ENCODE assay signal across 14 mouse cellular contexts in genomic region chr5:114566461-114566860, GRCm38 (mm10). TPM values are rescaled to one million over a fixed set of nuclear protein-coding genes. Genes with fewer than 3 reads are reported as not detected.
A peak's percentile ranks its signal among the peaks of the same experiment; 100 is the strongest.
DNase-seq lines count a peak whose midpoint lies in the region; ATAC-seq and TF ChIP-seq lines count a peak whose summit lies in the region.
"Had no signal": no experiment of that assay in that cellular context is flagged by ENCODE, and none has a peak within 500 bp of the region (broad histone marks: within the 10 kb centered on the region; RNA-seq: fewer than 3 reads in every experiment).

No protein-coding gene starts in this region.

- H3K9ac ChIP-seq in embryonic facial prominence, embryonic 12.5 days = no peak overlapping the region
- H3K9ac ChIP-seq in intestine, embryonic 16.5 days (ENCODE audit: low read depth, low read length) = no peak overlapping the region
- no peak overlapping the region for H3K9ac ChIP-seq in intestine, embryonic 15.5 days
- no peak overlapping the region for H3K9ac ChIP-seq in midbrain, embryonic 13.5 days (replicated peaks)
- H3K9ac ChIP-seq in midbrain, embryonic 14.5 days (replicated peaks; ENCODE audit: low read length) = no peak overlapping the region
- H3K9ac ChIP-seq in intestine, postnatal 0 days (ENCODE audit: low read depth, low read length) = no peak overlapping the region
- H3K9ac ChIP-seq: limb, embryonic 15.5 days; lung, embryonic 14.5 days had no signal

- DNase-seq in embryonic facial prominence, embryonic 10.5 days (ENCODE audit: low spot score) = no peak
- no peak for DNase-seq in midbrain, embryonic 14.5 days
- no peak for DNase-seq in left cerebral cortex, postnatal 10 days (ENCODE audit: extremely low spot score in 1 of 2, low spot score in 2 of 2)

- 0 out of 2 replicates have a peak overlapping the region, but pooled peaks have one; percentile 66 for H3K4me3 ChIP-seq in embryonic facial prominence, embryonic 12.5 days
- no peak overlapping the region; the same call in 1 of the 2 replicates for H3K4me3 ChIP-seq in embryonic facial prominence, embryonic 10.5 days
- peak overlapping the region; percentile 85; the same call in 1 of the 2 replicates for H3K4me3 ChIP-seq in intestine, embryonic 16.5 days (ENCODE audit: low read length)
- H3K4me3 ChIP-seq in intestine, embryonic 15.5 days (replicated peaks) = no peak overlapping the region
- no peak overlapping the region for H3K4me3 ChIP-seq in midbrain, embryonic 13.5 days (replicated peaks)
- H3K4me3 ChIP-seq in midbrain, embryonic 14.5 days (replicated peaks; ENCODE audit: low read depth, low read length) = no peak overlapping the region
- H3K4me3 ChIP-seq in intestine, postnatal 0 days (ENCODE audit: low read depth, low read length) = peak overlapping the region; percentile 76; the same call in 1 of the 2 replicates

- H3K27me3 ChIP-seq in embryonic facial prominence, embryonic 12.5 days = peaks cover 30% of the 10 kb centered on the region
- H3K27me3 ChIP-seq in embryonic facial prominence, embryonic 10.5 days (replicated peaks; ENCODE audit: low read depth, poor library complexity, severe bottlenecking) = peaks cover 60% of the 10 kb centered on the region
- no peaks in the 10 kb centered on the region; the same call in 1 of the 2 replicates for H3K27me3 ChIP-seq in intestine, embryonic 16.5 days (replicated peaks; ENCODE audit: control insufficient read depth, insufficient read depth, low read length)
- no peaks in the 10 kb centered on the region; the same call in 1 of the 2 replicates for H3K27me3 ChIP-seq in intestine, embryonic 15.5 days (replicated peaks)
- peaks cover 13% of the 10 kb centered on the region for H3K27me3 ChIP-seq in midbrain, embryonic 13.5 days
- H3K27me3 ChIP-seq in midbrain, embryonic 14.5 days (ENCODE audit: control insufficient read depth, insufficient read depth, low read length) = no peaks in the 10 kb centered on the region
- H3K27me3 ChIP-seq in intestine, postnatal 0 days (replicated peaks; ENCODE audit: control insufficient read depth, insufficient read depth, low read length) = no peaks in the 10 kb centered on the region

- no peaks in the 10 kb centered on the region for H3K36me3 ChIP-seq in embryonic facial prominence, embryonic 12.5 days
- H3K36me3 ChIP-seq in embryonic facial prominence, embryonic 10.5 days (replicated peaks) = no peaks in the 10 kb centered on the region
- no peaks in the 10 kb centered on the region for H3K36me3 ChIP-seq in intestine, embryonic 16.5 days (ENCODE audit: control insufficient read depth, insufficient read depth, low read length)
- no peaks in the 10 kb centered on the region for H3K36me3 ChIP-seq in intestine, embryonic 15.5 days
- no peaks in the 10 kb centered on the region for H3K36me3 ChIP-seq in midbrain, embryonic 13.5 days
- H3K36me3 ChIP-seq in midbrain, embryonic 14.5 days (ENCODE audit: control insufficient read depth, insufficient read depth, low read length) = no peaks in the 10 kb centered on the region
- H3K36me3 ChIP-seq in intestine, postnatal 0 days (ENCODE audit: control insufficient read depth, insufficient read depth) = no peaks in the 10 kb centered on the region
- H3K36me3 ChIP-seq: heart, embryonic 10.5 days; limb, embryonic 15.5 days had no signal

- no peak overlapping the region for H3K27ac ChIP-seq in embryonic facial prominence, embryonic 12.5 days
- no peak overlapping the region for H3K27ac ChIP-seq in embryonic facial prominence, embryonic 10.5 days (replicated peaks)
- H3K27ac ChIP-seq in intestine, embryonic 16.5 days (ENCODE audit: low read length) = no peak overlapping the region
- H3K27ac ChIP-seq in intestine, embryonic 15.5 days = no peak overlapping the region
- H3K27ac ChIP-seq in midbrain, embryonic 13.5 days = no peak overlapping the region
- H3K27ac ChIP-seq in midbrain, embryonic 14.5 days (replicated peaks; ENCODE audit: low read depth, low read length) = no peak overlapping the region
- no peak overlapping the region for H3K27ac ChIP-seq in intestine, postnatal 0 days (ENCODE audit: low read depth, low read length)
- H3K27ac ChIP-seq: layer of hippocampus, adult 2 months; left cerebral cortex, adult 2 months; limb, embryonic 15.5 days had no signal

- 88% methylated on average over 10 of the region's 10 CpGs for WGBS in embryonic facial prominence, embryonic 12.5 days
- WGBS in embryonic facial prominence, embryonic 10.5 days = 87% methylated on average over 10 of the region's 10 CpGs
- WGBS in intestine, embryonic 16.5 days = 87% methylated on average over 10 of the region's 10 CpGs
- whole genome bisulfite sequencing in intestine, embryonic 15.5 days = 86% methylated on average over 10 of the region's 10 CpGs
- WGBS in midbrain, embryonic 13.5 days = 88% methylated on average over 10 of the region's 10 CpGs
- WGBS in midbrain, embryonic 14.5 days = 91% methylated on average over 10 of the region's 10 CpGs
- 84% methylated on average over 10 of the region's 10 CpGs for WGBS in intestine, postnatal 0 days

- 0 out of 2 replicates have a peak, but pooled peaks cover 6% of the 10 kb centered on the region for H3K9me3 ChIP-seq in embryonic facial prominence, embryonic 12.5 days
- peaks cover 14% of the 10 kb centered on the region for H3K9me3 ChIP-seq in embryonic facial prominence, embryonic 10.5 days
- peaks cover 10% of the 10 kb centered on the region for H3K9me3 ChIP-seq in intestine, embryonic 16.5 days (ENCODE audit: control insufficient read depth, low read length)
- peaks cover 4% of the 10 kb centered on the region; the same call in 1 of the 2 replicates for H3K9me3 ChIP-seq in intestine, embryonic 15.5 days
- peaks cover 6% of the 10 kb centered on the region; the same call in 1 of the 2 replicates for H3K9me3 ChIP-seq in midbrain, embryonic 13.5 days
- H3K9me3 ChIP-seq in midbrain, embryonic 14.5 days (ENCODE audit: control insufficient read depth, low read length) = no peaks in the 10 kb centered on the region
- no peaks in the 10 kb centered on the region for H3K9me3 ChIP-seq in intestine, postnatal 0 days (ENCODE audit: control insufficient read depth)
- H3K9me3 ChIP-seq: limb, embryonic 15.5 days had no signal

- intact Hi-C loops in left cerebral cortex, postnatal 10 days (cut with DNase I) = loop anchor here (5.0 kb wide), 1 partner anchor 104 kb away; no protein-coding TSS in a partner anchor

- peak overlapping the region; percentile 96; the same call in 1 of the 2 replicates for H3K4me2 ChIP-seq in embryonic facial prominence, embryonic 12.5 days (replicated peaks)
- no peak overlapping the region for H3K4me2 ChIP-seq in intestine, embryonic 16.5 days (ENCODE audit: low read depth, low read length)
- no peak overlapping the region for H3K4me2 ChIP-seq in intestine, embryonic 15.5 days (replicated peaks)
- peak overlapping the region; percentile 90 for H3K4me2 ChIP-seq in midbrain, embryonic 13.5 days (replicated peaks)
- H3K4me2 ChIP-seq in midbrain, embryonic 14.5 days (ENCODE audit: low read length) = no peak overlapping the region
- no peak overlapping the region for H3K4me2 ChIP-seq in intestine, postnatal 0 days (replicated peaks; ENCODE audit: low read depth)

- H3K4me1 ChIP-seq in embryonic facial prominence, embryonic 12.5 days = peaks cover 36% of the 10 kb centered on the region
- H3K4me1 ChIP-seq in embryonic facial prominence, embryonic 10.5 days = peaks cover 65% of the 10 kb centered on the region
- H3K4me1 ChIP-seq in intestine, embryonic 16.5 days (ENCODE audit: control insufficient read depth, insufficient read depth, low read length) = peaks cover 42% of the 10 kb centered on the region
- H3K4me1 ChIP-seq in intestine, embryonic 15.5 days (replicated peaks) = peaks cover 33% of the 10 kb centered on the region
- peaks cover 42% of the 10 kb centered on the region for H3K4me1 ChIP-seq in midbrain, embryonic 13.5 days (replicated peaks)
- peaks cover 30% of the 10 kb centered on the region for H3K4me1 ChIP-seq in midbrain, embryonic 14.5 days (ENCODE audit: control insufficient read depth, insufficient read depth, low read length)
- H3K4me1 ChIP-seq in intestine, postnatal 0 days (replicated peaks; ENCODE audit: control insufficient read depth, insufficient read depth, low read length) = peaks cover 18% of the 10 kb centered on the region; the same call in 1 of the 2 replicates

- no peak for TF ChIP-seq CTCF in intestine, postnatal 0 days (IDR thresholded peaks at IDR 0.05; ENCODE audit: low read depth)

- ATAC-seq in embryonic facial prominence, embryonic 12.5 days (ENCODE audit: insufficient number of reproducible peaks, insufficient read depth, low FRiP score, low TSS enrichment) = no peak
- no peak for ATAC-seq in intestine, embryonic 16.5 days
- no peak for ATAC-seq in intestine, embryonic 15.5 days
- no peak for ATAC-seq in midbrain, embryonic 13.5 days
- no peak for ATAC-seq in midbrain, embryonic 14.5 days (ENCODE audit: low FRiP score, low TSS enrichment)
- no peak for ATAC-seq in intestine, postnatal 0 days

RNA-seq across cellular contexts. Expression of gene Fam222a, which starts 1.4 kb away (rescaled TPM):
- polyA plus RNA-seq in embryonic facial prominence, embryonic 12.5 days (2016; fragmentation: Nextera tagmentation; extraction: Ambion mirVana) = 2.9 and 3.4 TPM in 2 replicates
- polyA plus RNA-seq in embryonic facial prominence, embryonic 10.5 days (2016; fragmentation: Nextera tagmentation; extraction: Ambion mirVana) = 2.3 and 3.8 TPM in 2 replicates
- polyA plus RNA-seq in intestine, embryonic 16.5 days (2015; fragmentation: Nextera tagmentation; extraction: Ambion mirVana) = 3.9 and 5.8 TPM in 2 replicates
- 5.1 and 6.2 TPM in 2 replicates for polyA plus RNA-seq in intestine, embryonic 15.5 days (2015; fragmentation: Nextera tagmentation; extraction: Ambion mirVana)
- 5.1 and 6.1 TPM in 2 replicates for polyA plus RNA-seq in midbrain, embryonic 13.5 days (2015; fragmentation: Nextera tagmentation; extraction: Ambion mirVana)
- polyA plus RNA-seq in midbrain, embryonic 14.5 days (2014; fragmentation: Nextera tagmentation; extraction: Ambion mirVana) = 5.7 and 7.0 TPM in 2 replicates
- polyA plus RNA-seq in intestine, postnatal 0 days (2015; fragmentation: Nextera tagmentation; extraction: Ambion mirVana) = 2.3 and 3.2 TPM in 2 replicates
- total RNA-seq in left cerebral cortex, postnatal 10 days (2021) = 1 to 10 TPM; 6.4 to 7.4 TPM
- total RNA-seq: CH12.LX had no signal

Comparison
In these comparisons a context has a peak if more than half of its experiments do, and no peak if none do; other contexts are left out.
1. H3K4me2 ChIP-seq: peak in embryonic facial prominence, embryonic 12.5 days (single experiment) and midbrain, embryonic 13.5 days (single experiment); none in intestine, embryonic 16.5 days (single experiment), intestine, embryonic 15.5 days (single experiment), midbrain, embryonic 14.5 days (single experiment) and intestine, postnatal 0 days (single experiment).
2. H3K4me3 ChIP-seq: peak in embryonic facial prominence, embryonic 12.5 days (single experiment), intestine, embryonic 16.5 days (single experiment) and intestine, postnatal 0 days (single experiment); none in embryonic facial prominence, embryonic 10.5 days (single experiment), intestine, embryonic 15.5 days (single experiment), midbrain, embryonic 13.5 days (single experiment) and midbrain, embryonic 14.5 days (single experiment).